Mouse (Mus musculus): Measurements from ENCODE around the gene Mrs2. TPM values are rescaled to one million over a fixed set of nuclear protein-coding genes. Genes with fewer than 3 reads are reported as not detected.

Mrs2 gene
- polyA plus RNA-seq (2017; shearing (Covaris generic)) = 10 to 100 TPM; 24.4 to 32.0 TPM

DNA sequence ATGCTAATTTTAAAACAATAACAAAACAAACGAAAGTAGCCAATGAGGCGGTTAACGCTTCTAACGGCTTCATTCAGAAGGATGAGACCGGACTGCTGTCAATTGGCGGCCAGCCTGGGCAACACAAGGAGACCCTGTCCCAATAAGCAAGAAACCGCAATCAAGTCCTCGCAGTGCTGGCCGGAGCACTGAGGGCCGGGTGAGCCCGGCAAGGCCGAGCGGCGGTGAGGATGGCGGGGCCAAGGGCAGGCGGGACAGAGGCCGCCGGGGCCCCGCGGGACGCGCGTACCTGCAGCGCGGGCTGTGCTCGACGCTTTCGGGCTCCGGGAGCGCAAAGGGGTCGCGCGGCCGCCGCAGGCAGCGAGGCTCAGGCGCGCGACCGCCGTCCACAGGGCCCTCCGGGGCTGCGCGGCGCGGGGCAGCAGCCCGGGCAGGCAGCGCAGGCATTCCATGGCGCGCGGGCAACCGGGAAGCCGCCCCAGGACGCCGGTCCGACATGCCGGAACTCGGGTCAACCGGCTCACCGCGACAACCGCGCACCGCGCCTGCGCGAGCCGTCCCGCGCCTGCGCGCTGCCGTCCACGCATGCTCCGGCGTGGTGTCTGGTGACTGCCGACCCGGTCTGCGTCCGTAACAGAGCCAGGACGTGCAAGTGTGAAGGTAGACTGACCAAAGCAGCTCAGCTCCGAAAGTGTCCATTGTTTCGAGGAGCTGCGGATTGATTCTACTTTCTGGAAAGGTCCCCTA lies at the start of gene Mrs2:
Mrs2 (minus strand) TSS at position 587 of the 747 bp plus-strand sequence.

DNA sequence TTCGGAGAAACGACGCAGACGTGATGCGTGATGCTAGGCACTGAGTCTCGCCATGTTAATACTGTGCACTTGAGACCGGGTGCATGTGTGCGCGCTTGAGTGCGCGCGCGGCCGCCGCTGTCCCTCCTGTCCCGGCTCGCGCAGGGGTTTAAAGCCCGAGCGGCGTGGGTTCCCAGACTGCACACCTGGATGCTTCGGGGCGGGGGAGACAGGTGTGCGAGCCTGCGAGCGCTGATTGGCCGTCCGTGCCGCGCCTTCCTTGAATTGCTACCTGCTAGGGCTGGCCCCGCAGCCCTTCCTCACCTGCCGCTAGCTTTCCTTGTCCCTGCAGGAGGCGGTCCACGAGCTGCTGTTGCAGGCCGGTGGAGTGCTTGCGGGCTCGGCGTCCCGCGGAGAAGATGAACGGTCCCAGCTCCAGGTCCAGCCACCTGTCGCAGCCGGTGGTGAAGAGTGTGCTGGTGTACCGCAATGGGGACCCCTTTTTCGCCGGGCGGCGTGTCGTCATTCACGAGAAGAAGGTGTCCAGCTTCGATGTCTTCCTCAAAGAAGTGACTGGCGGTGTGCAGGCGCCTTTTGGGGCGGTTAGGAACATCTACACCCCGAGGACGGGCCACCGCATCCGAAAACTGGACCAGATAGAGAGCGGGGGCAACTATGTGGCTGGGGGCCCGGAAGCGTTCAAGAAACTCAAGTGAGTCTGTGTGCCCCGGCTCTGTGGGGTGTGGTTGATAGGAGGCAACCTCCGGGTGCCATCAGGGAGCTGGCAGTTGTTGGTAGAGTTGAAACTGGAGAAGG lies 35.9 kb upstream of the Mrs2 start, which contains the start of gene Dcdc2a:
Dcdc2a (plus strand) TSS at position 132 of the 795 bp plus-strand sequence.

DNA sequence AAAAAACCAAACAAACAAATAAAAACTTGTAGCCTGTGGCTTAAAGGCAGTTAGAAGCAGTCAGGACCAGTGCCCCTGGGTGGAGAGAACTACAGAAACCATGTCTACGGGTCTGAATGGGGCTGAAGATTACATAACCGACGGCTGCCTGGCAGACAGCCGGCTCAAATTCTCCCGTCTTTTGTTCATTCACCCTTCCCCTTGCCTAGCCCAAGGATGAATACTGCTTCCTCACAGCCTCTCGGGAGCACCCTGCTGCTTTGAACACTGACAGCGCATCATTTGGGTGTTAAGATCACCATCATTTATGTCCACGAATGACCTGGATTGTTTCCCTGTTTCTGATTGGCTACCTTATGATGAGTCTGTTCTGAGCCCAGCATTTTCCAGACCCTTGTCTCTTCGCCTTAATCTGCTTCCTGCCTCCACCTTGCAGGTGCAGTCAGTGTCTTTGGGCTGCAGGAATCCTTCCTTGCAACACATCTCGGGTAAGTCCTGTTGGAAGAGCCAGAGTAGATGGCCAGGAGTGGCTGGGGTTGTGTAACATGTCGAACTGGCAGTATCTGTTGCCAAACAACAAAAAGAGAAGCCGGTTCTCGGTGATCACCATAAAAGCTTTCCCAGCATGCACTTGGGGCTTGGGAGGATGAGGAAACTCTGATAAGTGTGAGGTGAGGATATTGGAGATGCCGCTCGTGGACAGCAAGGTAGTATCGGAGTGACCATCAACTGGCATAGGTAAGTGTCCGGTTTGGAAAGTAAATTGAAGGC lies 77.5 kb downstream of the Mrs2 start, which contains the start of gene Gpld1:
Gpld1 (plus strand) TSS at position 641 of the 771 bp plus-strand sequence.

Other genes starting within 250 kb of the Mrs2 start
- 10 to 100 TPM; 25.0 to 28.9 TPM for gene BC005537, start 218.7 kb downstream of the Mrs2 start, polyA plus RNA-seq (2017; shearing (Covaris generic))
- 10 to 100 TPM; 75.2 to 90.5 TPM for gene Acot13, start 188.8 kb downstream of the Mrs2 start, polyA plus RNA-seq (2017; shearing (Covaris generic))
- 10 to 100 TPM; 48.1 to 63.8 TPM for gene Tdp2, start 188.7 kb downstream of the Mrs2 start, polyA plus RNA-seq (2017; shearing (Covaris generic))
- 1 to 10 TPM in 1 of 2 experiments, under 1 TPM in 1; 0.64 to 2.9 TPM for gene D130043K22Rik, start 175.2 kb downstream of the Mrs2 start, polyA plus RNA-seq (2017; shearing (Covaris generic))
- 1 to 10 TPM in 1 of 2 experiments, under 1 TPM in 1; 0.72 to 1.3 TPM for gene Aldh5a1, start 82.7 kb downstream of the Mrs2 start, polyA plus RNA-seq (2017; shearing (Covaris generic))
- gene Gpld1, start 77.2 kb downstream of the Mrs2 start, polyA plus RNA-seq (2017; shearing (Covaris generic)) = 1 to 10 TPM; 5.8 to 8.3 TPM
- gene Dcdc2a, start 35.6 kb upstream of the Mrs2 start, polyA plus RNA-seq (2017; shearing (Covaris generic)) = under 1 TPM in 1 of 2 experiments, not detected in 1; 0.16 TPM

All from activated CD4-positive, CD25-positive, alpha-beta regulatory T cell (primary cell).